Mouse (Mus musculus) neural tube, embryonic 15.5 days (tissue): Measurements from ENCODE around the gene Ccser2. TPM values are rescaled to one million over a fixed set of nuclear protein-coding genes. Genes with fewer than 3 reads are reported as not detected.

Experiments
- ATAC-seq: fragments of 200-750 bp; cut with Nextera tagmentation; 2 replicates; pipeline ENCODE4 v1.8.0; 2017; ENCODE audit warnings: mild to moderate bottlenecking, moderate TSS enrichment, moderate library complexity; ENCODE audit not compliant: low FRiP score
- H3K27ac ChIP-seq: fragments of 300-500 bp; sonication (generic); replicated peaks from 2 replicates; pipeline ENCODE4 v1.5.1; 2015; ENCODE audit warnings: mild to moderate bottlenecking, inconsistent platforms
- H3K27me3 ChIP-seq: fragments of 300-500 bp; sonication (generic); replicated peaks from 2 replicates; pipeline ENCODE4 v1.6.1; 2015; ENCODE audit warnings: inconsistent platforms
- H3K36me3 ChIP-seq: fragments of 300-500 bp; sonication (generic); 2 replicates; pipeline ENCODE4 v1.6.1; 2015; ENCODE audit warnings: inconsistent platforms
- H3K4me1 ChIP-seq: fragments of 300-500 bp; sonication (generic); 2 replicates; pipeline ENCODE4 v1.6.1; 2015; ENCODE audit warnings: inconsistent platforms
- H3K4me2 ChIP-seq: fragments of 300-500 bp; sonication (generic); 2 replicates; pipeline ENCODE4 v1.6.1; 2015; ENCODE audit warnings: inconsistent platforms, mild to moderate bottlenecking, moderate library complexity
- H3K4me3 ChIP-seq: fragments of 300-500 bp; sonication (generic); replicated peaks from 2 replicates; pipeline ENCODE4 v1.5.1; 2015; ENCODE audit warnings: mild to moderate bottlenecking, inconsistent platforms
- H3K9ac ChIP-seq: fragments of 300-500 bp; sonication (generic); replicated peaks from 2 replicates; pipeline ENCODE4 v1.6.1; 2015; ENCODE audit warnings: mild to moderate bottlenecking, inconsistent platforms
- H3K9me3 ChIP-seq: fragments of 300-500 bp; sonication (generic); replicated peaks from 2 replicates; pipeline ENCODE4 v1.6.1; 2016; ENCODE audit warnings: inconsistent platforms
- WGBS: fragments of 180-500 bp; shearing (Covaris S2); methylation state at CpG from one replicate; pipeline ENCODE4 v1.1.7; 2015; ENCODE audit warnings: mixed read lengths; 5-methylcytosine and 5-hydroxymethylcytosine counted together
- polyA plus RNA-seq: library from polyadenylated mRNA; unstranded; fragments of >200 nt; fragmentation: Nextera tagmentation; extraction: Ambion mirVana; gene quantifications from 2 replicates; pipeline ENCODE4 v1.2.1, GENCODE M21; 2015

Ccser2 gene
- polyA plus RNA-seq, 1 experiment from 2014 or later = 97.4 TPM

GRCm38 (mm10) chr14:36937080-36937878 is 31.3 kb downstream of the Ccser2 start:
- WGBS = 73% methylated on average over 7 of the region's 7 CpGs

GRCm38 (mm10) chr14:36932638-36933382 is 35.8 kb downstream of the Ccser2 start:
- Histone ChIP-seq H3K4me2 (no peak overlapping the region), H3K9me3 (no peaks in the 10 kb centered on the region), H3K4me3 (no peak overlapping the region), H3K36me3 (no peaks in the 10 kb centered on the region; the same call in 1 of the 2 replicates), H3K4me1 (peaks cover 6% of the 10 kb centered on the region; the same call in 1 of the 2 replicates), H3K27ac (no peak overlapping the region), H3K27me3 (no peaks in the 10 kb centered on the region), H3K9ac (no peak overlapping the region)
- 64% methylated on average over 10 of the region's 10 CpGs for WGBS
- no peak for ATAC-seq

More at GRCm38 (mm10) chr14:36937080-36937878, 31.3 kb downstream of the Ccser2 start:
- ATAC-seq = peak; percentile 49; the same call in 1 of the 2 replicates
- Histone ChIP-seq H3K27ac (no peak overlapping the region), H3K4me1 (peaks cover 6% of the 10 kb centered on the region; the same call in 1 of the 2 replicates), H3K4me2 (no peak overlapping the region), H3K4me3 (no peak overlapping the region), H3K36me3 (peaks cover 7% of the 10 kb centered on the region), H3K9me3 (no peaks in the 10 kb centered on the region), H3K9ac (no peak overlapping the region), H3K27me3 (no peaks in the 10 kb centered on the region)

GRCm38 (mm10) chr14:36932038-36932437 is 36.5 kb downstream of the Ccser2 start:
- H3K9me3 ChIP-seq = no peaks in the 10 kb centered on the region
- no peak overlapping the region for H3K27ac ChIP-seq
- ATAC-seq = no peak
- H3K36me3 ChIP-seq = no peaks in the 10 kb centered on the region
- H3K4me1 ChIP-seq = peaks cover 6% of the 10 kb centered on the region; the same call in 1 of the 2 replicates
- no peak overlapping the region for H3K9ac ChIP-seq
- H3K4me3 ChIP-seq = no peak overlapping the region
- H3K4me2 ChIP-seq = no peak overlapping the region
- no peaks in the 10 kb centered on the region for H3K27me3 ChIP-seq

GRCm38 (mm10) chr14:36923383-36923782 is 45.2 kb downstream of the Ccser2 start:
- Histone ChIP-seq H3K27ac (no peak overlapping the region), H3K9me3 (no peaks in the 10 kb centered on the region), H3K4me3 (no peak overlapping the region), H3K27me3 (no peaks in the 10 kb centered on the region), H3K4me1 (0 out of 2 replicates have a peak, but pooled peaks cover 6% of the 10 kb centered on the region), H3K4me2 (no peak overlapping the region), H3K9ac (no peak overlapping the region), H3K36me3 (peaks cover 23% of the 10 kb centered on the region)
- WGBS = 95% methylated on average over 3 of the region's 3 CpGs
- ATAC-seq = no peak

GRCm38 (mm10) chr14:36921346-36922049 is 47.1 kb downstream of the Ccser2 start:
- no peak overlapping the region for H3K27ac ChIP-seq
- ATAC-seq = no peak
- 93% methylated on average over 5 of the region's 5 CpGs for WGBS

GRCm38 (mm10) chr14:36919886-36920285 is 48.7 kb downstream of the Ccser2 start:
- H3K9ac ChIP-seq = no peak overlapping the region
- 92% methylated on average over 8 of the region's 8 CpGs for WGBS
- peaks cover 19% of the 10 kb centered on the region for H3K36me3 ChIP-seq
- no peak overlapping the region for H3K4me3 ChIP-seq
- H3K4me2 ChIP-seq = no peak overlapping the region
- 0 out of 2 replicates have a peak overlapping the region, but pooled peaks have one; percentile 79 for H3K27ac ChIP-seq
- no peaks in the 10 kb centered on the region for H3K27me3 ChIP-seq
- ATAC-seq = no peak
- no peaks in the 10 kb centered on the region for H3K4me1 ChIP-seq
- H3K9me3 ChIP-seq = no peaks in the 10 kb centered on the region

More at GRCm38 (mm10) chr14:36921346-36922049, 47.1 kb downstream of the Ccser2 start:
- Histone ChIP-seq H3K27me3 (no peaks in the 10 kb centered on the region), H3K9ac (no peak overlapping the region), H3K4me1 (0 out of 2 replicates have a peak, but pooled peaks cover 6% of the 10 kb centered on the region), H3K4me3 (no peak overlapping the region), H3K9me3 (no peaks in the 10 kb centered on the region), H3K36me3 (peaks cover 23% of the 10 kb centered on the region), H3K4me2 (no peak overlapping the region)

GRCm38 (mm10) chr14:36919146-36919545 is 49.4 kb downstream of the Ccser2 start:
- Histone ChIP-seq H3K36me3 (0 out of 2 replicates have a peak, but pooled peaks cover 13% of the 10 kb centered on the region), H3K4me3 (peak overlapping the region; percentile 21), H3K27ac (peak overlapping the region; percentile 79), H3K9ac (peak overlapping the region; percentile 5; the same call in 1 of the 2 replicates), H3K27me3 (no peaks in the 10 kb centered on the region), H3K9me3 (no peaks in the 10 kb centered on the region), H3K4me2 (peak overlapping the region; percentile 29), H3K4me1 (no peaks in the 10 kb centered on the region)
- 58% methylated on average over 13 of the region's 13 CpGs for WGBS
- peak; percentile 79 for ATAC-seq

GRCm38 (mm10) chr14:36915203-36915602 is 53.4 kb downstream of the Ccser2 start:
- Histone ChIP-seq H3K4me3 (no peak overlapping the region), H3K9ac (no peak overlapping the region), H3K27ac (no peak overlapping the region), H3K27me3 (no peaks in the 10 kb centered on the region), H3K4me1 (no peaks in the 10 kb centered on the region), H3K36me3 (0 out of 2 replicates have a peak, but pooled peaks cover 4% of the 10 kb centered on the region), H3K4me2 (no peak overlapping the region), H3K9me3 (no peaks in the 10 kb centered on the region)
- WGBS = 90% methylated on average over 6 of the region's 6 CpGs
- ATAC-seq = no peak

GRCm38 (mm10) chr14:36914473-36915005 is 54.0 kb downstream of the Ccser2 start:
- Histone ChIP-seq H3K27ac (no peak overlapping the region), H3K36me3 (0 out of 2 replicates have a peak, but pooled peaks cover 4% of the 10 kb centered on the region), H3K4me3 (no peak overlapping the region), H3K27me3 (no peaks in the 10 kb centered on the region), H3K4me2 (no peak overlapping the region), H3K9ac (no peak overlapping the region), H3K4me1 (no peaks in the 10 kb centered on the region), H3K9me3 (no peaks in the 10 kb centered on the region)
- 66% methylated on average over 3 of the region's 3 CpGs for WGBS
- ATAC-seq = no peak

GRCm38 (mm10) chr14:36911738-36912137 is 56.8 kb downstream of the Ccser2 start:
- no peak overlapping the region for H3K4me2 ChIP-seq
- H3K36me3 ChIP-seq = peaks cover 14% of the 10 kb centered on the region; the same call in 1 of the 2 replicates
- no peak overlapping the region for H3K4me3 ChIP-seq
- no peak overlapping the region for H3K27ac ChIP-seq
- no peaks in the 10 kb centered on the region for H3K27me3 ChIP-seq
- no peaks in the 10 kb centered on the region for H3K9me3 ChIP-seq
- 57% methylated on average over 6 of the region's 6 CpGs for WGBS
- no peak for ATAC-seq
- H3K4me1 ChIP-seq = no peaks in the 10 kb centered on the region
- no peak overlapping the region for H3K9ac ChIP-seq
